Mouse (Mus musculus) cortical plate, adult 2 months (tissue): Measurements from ENCODE around the gene Tmem198. TPM values are rescaled to one million over a fixed set of nuclear protein-coding genes. Genes with fewer than 3 reads are reported as not detected.

Experiments used
- H3K27ac ChIP-seq: fragments of 200-500 bp; 2 replicates; pipeline ENCODE4 v1.5.1; 2012; ENCODE audit warnings: low read length, control low read depth, inconsistent platforms; ENCODE audit not compliant: insufficient read depth
- H3K4me1 ChIP-seq: fragments of 200-500 bp; 2 replicates; pipeline ENCODE4 v1.6.1; 2011; ENCODE audit warnings: low read length; ENCODE audit not compliant: control insufficient read depth, insufficient read depth
- H3K4me3 ChIP-seq: fragments of 200-500 bp; 2 replicates; pipeline ENCODE4 v1.5.1; 2011; ENCODE audit warnings: mild to moderate bottlenecking, low read length, control low read depth; ENCODE audit not compliant: insufficient read depth
- CTCF ChIP-seq: fragments of 200-500 bp; IDR thresholded peaks from 2 replicates; pipeline ENCODE4 v1.5.1; 2011; ENCODE audit warnings: mild to moderate bottlenecking, control low read depth, low read length; ENCODE audit not compliant: insufficient read depth; ENCODE audit errors: extremely low read depth
- POLR2A ChIP-seq: fragments of 200-500 bp; IDR thresholded peaks from 2 replicates; pipeline ENCODE4 v1.6.1; 2011; ENCODE audit warnings: mild to moderate bottlenecking, low read length, control low read depth; ENCODE audit not compliant: insufficient read depth; ENCODE audit errors: extremely low read depth
- polyA plus RNA-seq: library from polyadenylated mRNA; depleted of rRNA; stranded (reverse); fragments of >200 nt; gene quantifications from 2 replicates; pipeline ENCODE4 v1.2.3, GENCODE M21; 2012; rRNA removed

Tmem198 gene
- polyA plus RNA-seq, 1 experiment, result 108 TPM

DNA sequence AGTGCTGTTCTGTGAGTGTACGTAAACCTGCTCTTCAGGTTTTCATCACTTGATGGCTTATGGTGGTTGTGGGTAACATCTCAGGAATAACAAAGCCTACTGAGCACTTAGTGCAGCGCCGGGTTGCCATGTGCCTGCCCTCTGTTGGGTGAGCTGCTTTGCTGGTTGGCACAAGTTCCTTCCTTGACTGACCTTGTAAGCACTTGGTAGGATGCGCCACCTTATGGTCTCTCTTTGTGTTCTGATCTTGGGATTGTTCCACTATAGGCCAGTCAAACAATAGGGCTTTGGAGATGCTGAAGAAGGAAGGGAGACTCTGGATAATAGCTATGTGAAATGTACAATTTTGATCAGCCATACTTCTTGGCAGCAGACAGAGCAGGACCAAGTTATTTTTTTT is 51.2 kb downstream of the Tmem198 start:
- TF ChIP-seq POLR2A (no peak), CTCF (no peak)
- Histone ChIP-seq H3K4me3 (no peak overlapping the region), H3K27ac (no peak overlapping the region), H3K4me1 (no peaks in the 10 kb centered on the region)

DNA sequence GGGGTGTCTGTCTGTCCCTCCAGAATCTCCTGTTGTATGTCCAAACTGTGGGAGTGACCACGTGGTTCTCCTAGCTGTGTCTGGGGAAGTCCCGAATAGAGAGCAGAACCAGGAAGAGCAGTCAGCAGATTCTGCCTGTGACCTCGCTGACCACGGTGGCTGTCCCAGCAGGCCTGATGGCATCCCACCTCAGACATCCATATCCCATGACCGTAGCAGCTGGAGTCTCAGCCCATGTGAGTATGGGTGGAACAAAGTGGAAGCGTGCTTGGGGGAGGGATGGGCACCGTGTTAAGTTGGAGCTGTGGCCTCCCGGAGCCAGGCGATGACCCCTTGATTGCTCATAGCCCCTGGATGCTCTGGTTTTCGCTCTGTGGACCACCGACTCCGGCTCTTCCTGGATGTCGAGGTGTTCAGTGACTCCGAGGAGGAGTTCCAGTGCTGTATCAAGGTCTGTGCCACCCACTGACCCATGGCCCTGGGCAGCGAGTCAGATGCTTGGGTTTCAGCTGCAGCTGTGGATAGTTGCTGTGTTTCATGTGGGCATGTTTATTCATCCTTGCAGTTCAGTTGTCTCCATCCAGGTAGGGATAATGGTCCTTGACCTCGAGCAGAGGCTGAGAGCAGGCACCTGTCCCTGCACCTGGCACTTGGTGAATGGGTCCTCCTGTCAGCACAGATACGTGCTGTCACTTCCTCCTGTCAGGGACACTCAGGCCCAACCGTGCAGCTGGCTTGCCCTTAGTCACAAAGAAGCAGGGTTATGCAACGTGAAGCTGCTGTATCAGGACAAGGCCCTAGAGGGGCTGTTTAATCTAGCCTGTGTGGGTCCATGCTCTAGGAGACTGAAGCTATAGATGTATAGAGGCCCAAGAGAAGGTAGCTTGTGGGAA is 53.2 kb downstream of the Tmem198 start:
- Histone ChIP-seq H3K27ac (no peak overlapping the region), H3K4me1 (no peaks in the 10 kb centered on the region), H3K4me3 (no peak overlapping the region)
- TF ChIP-seq POLR2A (no peak), CTCF (no peak)

DNA sequence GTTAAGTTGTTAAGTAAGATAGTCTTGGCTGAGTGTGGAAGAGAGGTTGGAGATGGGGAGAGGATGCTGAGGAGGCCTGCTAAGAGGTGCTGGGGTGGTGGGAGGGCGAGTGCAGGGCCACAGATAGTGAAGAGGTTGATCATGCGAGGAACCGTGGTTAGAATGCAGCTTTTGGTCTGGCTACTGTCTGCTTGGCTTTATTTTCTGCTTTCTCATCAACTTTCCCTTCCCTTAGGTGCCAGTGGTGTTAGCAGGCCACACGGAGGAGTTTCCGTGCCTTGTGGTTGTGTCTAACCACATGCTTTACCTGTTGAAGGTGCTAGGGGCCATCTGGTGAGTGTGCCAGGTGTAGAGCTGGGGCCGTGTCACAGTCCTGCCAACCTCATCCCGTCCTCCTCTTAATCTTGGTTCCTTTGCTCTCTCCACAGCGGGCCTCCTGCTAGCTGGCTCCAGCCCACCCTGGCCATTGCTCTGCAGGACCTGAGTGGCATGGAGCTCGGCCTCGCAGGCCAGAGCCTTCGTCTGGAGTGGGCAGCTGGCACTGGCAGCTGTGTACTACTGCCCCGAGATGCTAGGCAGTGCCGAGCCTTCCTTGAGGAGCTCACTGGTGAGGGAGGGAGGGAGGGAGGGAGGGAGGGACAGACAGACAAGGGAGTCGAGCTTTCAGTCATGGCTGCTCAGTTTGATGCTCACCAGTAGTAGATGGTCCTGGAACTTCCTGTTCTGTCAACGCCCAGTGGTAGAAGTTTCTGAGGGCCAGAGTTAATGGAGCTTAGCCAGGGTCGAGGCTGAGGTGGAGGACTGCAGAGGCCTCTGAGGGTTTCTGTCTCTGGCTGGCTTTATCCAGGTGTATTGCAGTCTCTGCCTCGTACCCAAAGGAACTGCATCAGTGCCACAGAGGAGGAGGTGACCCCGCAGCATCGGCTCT is 54.3 kb downstream of the Tmem198 start:
- Histone ChIP-seq H3K4me1 (no peaks in the 10 kb centered on the region), H3K27ac (no peak overlapping the region), H3K4me3 (no peak overlapping the region)
- TF ChIP-seq CTCF (no peak), POLR2A (no peak)

Other genes starting within 250 kb of the Tmem198 start
- not detected in 2 replicates for gene A630095N17Rik, start 247.4 kb upstream of the Tmem198 start, polyA plus RNA-seq
- 104 and 115 TPM in 2 replicates for gene Dnajb2, start 243.1 kb upstream of the Tmem198 start, polyA plus RNA-seq
- 405 TPM in 2 replicates for gene Ptprn, start 215.0 kb upstream of the Tmem198 start, polyA plus RNA-seq
- 138 and 162 TPM in 2 replicates for gene Resp18, start 201.1 kb upstream of the Tmem198 start, polyA plus RNA-seq
- gene Dnpep, start 161.5 kb upstream of the Tmem198 start, polyA plus RNA-seq, result 73.6 and 74.4 TPM in 2 replicates
- gene Des, start 119.2 kb upstream of the Tmem198 start, polyA plus RNA-seq, result 3.0 and 3.2 TPM in 2 replicates
- gene Speg, start 104.2 kb upstream of the Tmem198 start, polyA plus RNA-seq, result 164 and 170 TPM in 2 replicates
- 103 and 104 TPM in 2 replicates for gene Gmppa, start 43.6 kb upstream of the Tmem198 start, polyA plus RNA-seq
- gene Asic4, start 29.1 kb upstream of the Tmem198 start, polyA plus RNA-seq, result 4.6 and 8.3 TPM in 2 replicates
- gene Chpf, start 225 bp upstream of the Tmem198 start, polyA plus RNA-seq, result 78.0 and 81.6 TPM in 2 replicates
- 32.9 and 34.5 TPM in 2 replicates for gene Obsl1, start 26.9 kb downstream of the Tmem198 start, polyA plus RNA-seq
- 88.7 and 90.3 TPM in 2 replicates for gene Inha, start 27.5 kb downstream of the Tmem198 start, polyA plus RNA-seq
- 36.2 and 37.8 TPM in 2 replicates for gene Stk11ip, start 42.0 kb downstream of the Tmem198 start, polyA plus RNA-seq
- gene Slc4a3, start 66.7 kb downstream of the Tmem198 start, polyA plus RNA-seq, result 121 and 131 TPM in 2 replicates